Mouse (Mus musculus) kidney, adult 2 months (tissue): ENCODE measurements around the gene Cpz.

Experiments used
- CTCF ChIP-seq: fragments of 200-500 bp; conservative IDR thresholded peaks from 2 replicates; pipeline ENCODE4 v1.5.1; 2011; ENCODE audit warnings: low read depth, mild to moderate bottlenecking, control low read depth, low read length, moderate library complexity, mixed read lengths; ENCODE audit not compliant: insufficient read depth, insufficient read length
- POLR2A ChIP-seq: fragments of 200-500 bp; IDR thresholded peaks from one replicate; pipeline ENCODE4 v1.6.1; 2011; ENCODE audit warnings: low read depth, low read length, control low read depth

GRCm38 (mm10) chr5:35505016-35505415 is 20.5 kb downstream of the Cpz start:
- no peak for TF ChIP-seq POLR2A
- TF ChIP-seq CTCF = no peak
